ENCODE assay signal across 8 mouse cellular contexts in genomic region chr9:31542909-31543690, GRCm38 (mm10).
DNase-seq lines count a peak whose midpoint lies in the region; ATAC-seq lines count a peak whose summit lies in the region.

No protein-coding gene starts in this region.

- DNase-seq in ovary, postnatal 10 days (ENCODE audit: low spot score), result peak; percentile 69
- DNase-seq in ovary, adult 18-20 months (ENCODE audit: low spot score), result no peak
- peak; percentile 94 for DNase-seq in embryo, embryonic 10 days (ENCODE audit: low spot score)
- DNase-seq in gastrocnemius, postnatal 25 days, result peak; percentile 30
- peak; percentile 66 to 84 for DNase-seq in kidney, adult 8-10 months
- peak; percentile 70 to 89 for DNase-seq in spleen, postnatal 4 days (ENCODE audit: low spot score in 2 of 2)

- no peak overlapping the region for H3K9ac ChIP-seq in limb, embryonic 12.5 days (replicated peaks)
- H3K9ac ChIP-seq in midbrain, embryonic 16.5 days (ENCODE audit: low read depth, low read length), result no peak overlapping the region

- no peaks in the 10 kb centered on the region for H3K9me3 ChIP-seq in limb, embryonic 12.5 days
- H3K9me3 ChIP-seq in midbrain, embryonic 16.5 days (replicated peaks; ENCODE audit: control insufficient read depth, low read length, poor library complexity, severe bottlenecking), result no peaks in the 10 kb centered on the region

- no peak overlapping the region for H3K4me3 ChIP-seq in limb, embryonic 12.5 days (replicated peaks)
- no peak overlapping the region for H3K4me3 ChIP-seq in midbrain, embryonic 16.5 days (ENCODE audit: low read depth, low read length)

- WGBS in limb, embryonic 12.5 days, result 13% methylated on average over 13 of the region's 13 CpGs
- 11% methylated on average over 13 of the region's 13 CpGs for WGBS in midbrain, embryonic 16.5 days

- H3K4me1 ChIP-seq in limb, embryonic 12.5 days (replicated peaks), result no peaks in the 10 kb centered on the region
- H3K4me1 ChIP-seq in midbrain, embryonic 16.5 days (ENCODE audit: control insufficient read depth, insufficient read depth, low read length), result no peaks in the 10 kb centered on the region

- ATAC-seq in limb, embryonic 12.5 days (ENCODE audit: insufficient number of reproducible peaks, insufficient read depth, low FRiP score, low TSS enrichment, low read depth), result peak; percentile 88
- ATAC-seq in midbrain, embryonic 16.5 days, result peak; percentile 87

- H3K4me2 ChIP-seq in limb, embryonic 12.5 days, result no peak overlapping the region
- peak overlapping the region; percentile 31 for H3K4me2 ChIP-seq in midbrain, embryonic 16.5 days (ENCODE audit: low read length)

- no peaks in the 10 kb centered on the region for H3K36me3 ChIP-seq in limb, embryonic 12.5 days
- no peaks in the 10 kb centered on the region for H3K36me3 ChIP-seq in midbrain, embryonic 16.5 days (ENCODE audit: control insufficient read depth, insufficient read depth, low read length)

- H3K27ac ChIP-seq in limb, embryonic 12.5 days, result no peak overlapping the region
- H3K27ac ChIP-seq in midbrain, embryonic 16.5 days (ENCODE audit: low read length), result no peak overlapping the region

- H3K27me3 ChIP-seq in limb, embryonic 12.5 days, result no peaks in the 10 kb centered on the region
- H3K27me3 ChIP-seq in midbrain, embryonic 16.5 days (ENCODE audit: control insufficient read depth, insufficient read depth, low read depth, low read length), result no peaks in the 10 kb centered on the region
